Mouse (Mus musculus) olfactory bulb, adult 2 months (tissue): ENCODE results near the gene Olfr1044.

Source experiments
- CTCF ChIP-seq: fragments of 200-500 bp; IDR thresholded peaks from 2 replicates; pipeline ENCODE4 v1.5.1; 2012; ENCODE audit warnings: low read depth, mild to moderate bottlenecking, low read length, moderate library complexity; ENCODE audit not compliant: insufficient read depth
- POLR2A ChIP-seq: fragments of 200-500 bp; IDR thresholded peaks from 2 replicates; pipeline ENCODE4 v1.6.1; 2012; ENCODE audit warnings: mild to moderate bottlenecking, low read depth, low read length, moderate library complexity; ENCODE audit not compliant: insufficient read depth

DNA sequence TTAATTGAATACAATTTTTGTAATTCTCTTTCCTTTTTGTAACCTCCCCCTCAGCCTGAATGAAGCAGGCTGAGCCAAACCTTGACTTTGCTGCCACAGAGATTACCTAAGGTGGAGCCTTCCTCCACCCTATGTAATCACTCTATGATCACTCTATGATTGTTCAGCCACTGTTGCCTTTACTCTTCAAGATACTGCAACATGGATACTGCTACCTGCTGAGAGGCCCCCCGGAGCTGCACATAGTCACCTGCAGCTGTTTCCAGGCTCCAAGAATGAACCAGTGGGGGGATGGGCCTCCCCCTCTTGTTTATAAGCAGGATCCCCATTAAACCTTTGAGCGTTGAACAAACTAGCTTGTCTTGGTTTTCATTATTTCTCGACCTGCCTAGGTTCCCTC lies 2.3 kb upstream of the Olfr1044 start:
- TF ChIP-seq CTCF, result no peak
- no peak for TF ChIP-seq POLR2A
